Mouse (Mus musculus) cerebellum, adult 9-10 months (tissue): ENCODE results near the gene Cdip1.
"Not testable (repeated sequence)": the region's sequence is repeated elsewhere in the genome, so short reads cannot be mapped to it uniquely, and the experiment has no call there.

ENCODE experiments used
- DNase-seq: peaks from one replicate; pipeline ENCODE4 v3.0.0; 2022

Gene Cdip1

DNA sequence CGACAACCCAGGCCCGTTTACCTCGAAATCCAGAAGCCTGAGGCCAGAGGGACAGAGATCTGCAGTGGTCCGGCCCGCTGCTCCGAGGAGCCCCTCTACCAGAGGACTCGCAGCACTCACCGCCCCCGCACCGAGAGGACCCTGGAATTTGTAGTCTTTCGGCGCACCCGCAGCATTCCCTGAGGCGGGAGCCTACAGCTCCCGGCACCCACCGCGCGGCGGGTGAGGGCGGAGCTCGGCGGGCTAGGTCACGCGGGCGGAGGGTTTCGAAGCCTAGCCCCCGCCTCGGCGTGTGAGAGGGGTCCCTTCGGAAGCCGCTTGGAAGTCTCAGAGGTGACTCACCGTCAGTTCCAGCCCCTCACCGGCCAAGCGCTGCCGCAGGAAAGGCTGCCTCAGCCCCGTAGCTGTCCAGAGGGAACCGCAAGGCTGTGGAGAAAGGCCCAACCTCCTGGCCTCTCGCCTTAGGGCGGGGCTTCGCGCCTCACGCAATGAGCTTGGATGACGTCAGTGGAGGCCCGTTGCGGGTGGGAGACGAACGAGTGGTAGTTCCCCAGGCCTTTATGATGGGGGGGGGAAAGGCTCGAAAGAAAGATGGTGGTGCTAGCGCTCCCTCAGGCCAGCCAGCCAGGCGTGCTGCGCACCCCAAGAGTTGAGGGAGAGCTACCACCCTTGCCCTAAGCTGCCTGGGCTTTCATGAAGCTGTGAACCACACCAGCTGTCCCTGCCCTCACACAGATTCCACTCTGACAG is at the start of gene Cdip1:
Cdip1 (minus strand) TSS at position 483 of the 750 bp plus-strand sequence.
- DNase-seq: peak; percentile 98

DNA sequence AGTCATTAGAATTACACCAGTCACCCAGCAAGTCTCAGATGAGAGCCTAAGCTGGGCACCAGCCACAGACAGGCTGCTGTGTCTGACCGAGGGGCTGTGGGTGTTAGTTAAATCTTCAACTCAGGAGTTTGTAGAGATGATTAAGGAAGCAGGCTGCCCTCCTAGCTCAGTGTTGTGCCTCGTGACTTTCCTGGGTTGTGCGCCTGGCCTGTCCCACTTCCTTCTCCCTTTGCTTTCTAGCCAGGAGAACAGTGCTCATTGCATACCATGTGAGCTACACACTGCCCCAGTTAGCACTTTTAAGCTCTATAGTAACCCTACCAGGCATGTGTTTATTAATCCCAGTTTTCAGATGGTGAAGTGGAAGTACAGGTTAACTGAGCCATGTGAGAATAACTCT is 49.5 kb upstream of the Cdip1 start:
- DNase-seq: no peak

DNA sequence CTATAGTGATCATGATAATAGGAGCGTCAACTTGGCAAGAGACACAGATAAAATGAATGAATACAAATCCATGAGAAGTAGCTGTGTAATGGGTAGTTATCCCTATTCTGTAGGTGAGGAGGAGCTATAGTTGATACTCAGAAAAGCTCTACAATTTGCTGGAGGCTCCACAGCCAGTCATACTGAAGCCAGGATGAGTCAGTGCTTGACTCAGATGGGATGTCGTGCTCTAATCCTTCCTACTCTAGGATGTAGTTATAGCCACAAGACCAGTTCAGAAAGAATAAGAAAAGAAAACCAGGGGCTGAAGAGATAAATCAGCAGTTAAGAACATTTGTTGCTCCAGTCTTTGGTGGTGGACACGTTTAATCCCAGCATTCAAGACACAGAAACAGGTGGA is 47.5 kb upstream of the Cdip1 start:
- no peak for DNase-seq

DNA sequence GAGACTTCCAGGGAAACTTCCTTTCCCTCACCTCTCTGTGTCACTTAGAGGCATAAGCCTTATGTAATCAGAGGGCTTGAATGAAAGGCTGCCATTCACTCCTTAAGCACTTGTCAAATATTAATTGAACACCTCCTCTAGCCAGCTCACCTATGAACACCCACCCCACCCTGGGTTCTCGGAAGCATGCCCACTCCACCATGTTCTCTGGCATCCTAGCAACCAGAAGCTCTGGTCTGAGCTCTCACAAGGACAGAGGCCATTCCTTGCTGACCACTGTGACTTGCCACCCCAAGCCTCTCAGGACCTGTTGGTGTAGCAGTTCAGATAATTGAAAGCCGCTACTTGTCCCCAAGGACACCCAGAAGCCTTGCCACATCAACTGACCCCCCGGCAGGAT is 45.1 kb upstream of the Cdip1 start, which contains the start of gene 4930562C15Rik:
4930562C15Rik (plus strand) TSS at position 226 of the 400 bp plus-strand sequence.
- no peak for DNase-seq

DNA sequence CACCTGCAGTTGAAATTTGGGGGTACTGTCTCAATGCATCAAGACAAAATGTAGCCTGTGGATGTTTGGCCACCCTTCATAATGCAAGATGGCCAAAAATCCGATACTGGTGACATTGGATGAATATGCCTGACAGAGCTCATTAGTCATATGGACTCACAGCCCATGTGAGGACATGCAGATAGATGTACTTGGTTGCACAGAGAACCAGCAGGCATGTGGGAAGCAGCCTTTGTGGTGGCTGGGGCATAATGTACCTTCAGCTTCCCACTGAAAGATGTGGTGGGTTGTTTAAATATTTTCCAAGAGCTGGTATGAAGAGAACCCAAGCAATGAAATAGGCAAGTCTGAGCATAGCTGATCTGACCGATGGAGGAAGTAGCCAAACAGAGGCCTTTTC is 43.8 kb upstream of the Cdip1 start:
- no peak for DNase-seq

DNA sequence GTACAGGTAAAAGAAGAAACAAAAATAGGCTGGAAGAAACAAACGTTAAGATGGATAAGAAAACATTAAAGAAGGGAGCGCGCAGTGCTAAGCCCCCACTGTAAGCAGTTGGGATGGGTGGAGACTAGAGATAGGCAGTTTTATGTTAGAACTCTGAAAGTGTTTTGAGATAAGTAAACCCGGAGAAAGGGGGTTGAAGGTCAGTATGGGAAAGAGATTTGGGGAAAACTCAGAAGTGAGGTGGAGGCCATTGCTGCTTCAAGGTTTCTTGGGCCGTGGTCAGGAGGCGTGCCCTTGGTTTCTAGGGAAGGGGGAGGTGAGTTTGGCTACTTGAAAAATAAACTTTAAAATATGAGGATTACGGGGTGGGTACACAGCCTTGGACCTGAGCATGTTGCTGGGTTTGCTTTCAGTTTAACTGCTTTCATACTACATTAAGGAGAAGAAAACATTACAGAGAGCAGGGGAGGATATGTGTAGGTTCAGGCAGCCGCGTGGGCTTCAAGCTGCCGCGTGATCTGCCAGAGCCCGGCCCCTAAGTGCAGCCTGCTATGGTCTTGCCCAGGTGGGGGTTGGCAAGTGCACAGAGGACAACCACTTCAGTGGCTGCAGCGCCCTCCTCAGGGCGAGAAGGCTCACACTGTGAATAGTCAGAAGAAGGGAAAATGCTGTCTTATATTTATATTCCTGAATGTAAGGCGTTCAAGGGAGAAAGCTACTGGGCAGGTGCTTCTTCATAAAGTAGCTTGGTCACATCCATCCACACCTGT is 41.7 kb upstream of the Cdip1 start:
- DNase-seq: no peak

DNA sequence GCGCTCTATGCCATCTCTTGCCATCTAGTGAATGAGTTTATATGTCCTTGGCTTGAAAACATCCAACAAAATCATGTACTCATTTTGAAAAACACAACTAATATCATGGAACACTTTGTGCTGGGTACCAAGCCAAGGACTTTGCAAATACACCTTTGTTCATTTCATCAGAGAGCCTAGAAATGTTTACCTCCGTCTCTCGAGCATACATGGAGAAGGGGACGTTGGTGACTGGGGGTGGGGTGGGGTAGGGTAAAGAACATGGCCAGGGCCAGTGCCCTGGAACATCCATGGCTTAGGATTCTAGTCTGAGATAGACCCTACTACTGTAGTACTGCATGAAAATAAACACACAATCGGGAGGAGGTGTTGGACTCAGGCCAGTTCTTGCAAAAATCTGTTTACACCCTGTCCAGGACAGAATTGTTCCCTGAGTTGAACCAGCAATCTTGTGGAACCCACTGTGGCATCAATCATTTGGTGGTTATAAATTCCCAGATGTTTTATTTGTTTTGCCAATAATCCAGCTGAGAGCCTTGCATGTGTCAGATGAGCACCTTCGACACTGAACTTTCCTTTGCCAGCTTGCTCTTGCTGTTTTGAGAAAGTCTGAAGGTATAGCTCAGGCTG is 39.3 kb upstream of the Cdip1 start:
- DNase-seq: no peak

DNA sequence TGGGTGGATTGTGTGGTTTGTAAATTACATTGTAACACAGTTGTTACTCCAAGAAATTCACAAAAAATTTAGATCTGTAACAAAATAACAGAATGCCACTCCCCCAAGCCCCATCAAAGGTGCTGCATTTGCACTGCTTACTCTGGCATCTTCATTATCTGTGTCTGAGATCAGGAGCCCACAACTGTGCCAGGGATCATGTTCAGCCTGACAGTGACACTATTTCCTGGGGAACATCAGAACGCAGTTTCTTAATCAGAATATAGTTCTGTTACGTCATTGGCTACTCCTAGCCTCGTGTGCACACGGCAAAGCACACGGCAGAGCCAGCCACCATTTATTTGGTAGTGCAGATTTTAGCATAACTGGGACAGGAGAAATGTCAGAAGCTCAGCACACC is 37.5 kb upstream of the Cdip1 start:
- DNase-seq: no peak

DNA sequence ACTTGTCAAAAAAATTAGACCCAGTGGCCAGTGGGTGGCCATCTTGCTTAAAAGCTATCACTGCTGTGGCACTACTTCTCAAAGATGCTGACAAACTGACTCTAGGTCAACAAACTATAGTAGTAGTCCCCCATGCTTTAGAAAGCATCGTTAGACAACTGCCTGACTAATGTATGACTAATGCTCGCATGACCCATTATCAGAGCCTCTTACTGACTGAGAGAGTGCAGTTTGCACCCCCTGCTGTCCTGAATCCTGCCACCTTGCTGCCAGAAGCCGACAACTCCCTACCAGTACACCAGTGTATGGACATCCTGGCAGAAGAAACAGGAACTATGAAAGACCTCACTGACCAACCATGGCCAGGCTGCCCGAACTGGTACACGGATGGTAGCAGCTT is 34.4 kb upstream of the Cdip1 start:
- not testable (repeated sequence) for DNase-seq

DNA sequence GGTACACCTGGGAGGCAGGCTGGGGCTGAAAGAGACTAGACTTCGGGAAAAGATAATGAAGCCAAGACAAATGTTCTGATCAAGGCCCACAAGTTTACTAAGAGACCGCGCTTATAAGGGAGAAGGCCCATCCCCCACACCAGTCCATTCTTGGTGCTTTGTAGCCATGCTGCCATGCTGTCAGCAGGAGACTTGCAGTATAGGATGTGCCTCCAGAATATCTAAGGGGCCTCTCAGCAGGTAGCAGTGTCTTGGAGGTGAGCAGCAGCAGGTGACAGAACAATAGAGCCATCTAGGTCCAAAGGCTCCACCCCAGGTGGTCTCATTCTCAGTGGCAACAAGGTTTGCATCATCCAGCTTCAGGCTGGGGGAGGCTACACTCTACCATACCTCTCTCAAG is 28.3 kb upstream of the Cdip1 start:
- no peak for DNase-seq

DNA sequence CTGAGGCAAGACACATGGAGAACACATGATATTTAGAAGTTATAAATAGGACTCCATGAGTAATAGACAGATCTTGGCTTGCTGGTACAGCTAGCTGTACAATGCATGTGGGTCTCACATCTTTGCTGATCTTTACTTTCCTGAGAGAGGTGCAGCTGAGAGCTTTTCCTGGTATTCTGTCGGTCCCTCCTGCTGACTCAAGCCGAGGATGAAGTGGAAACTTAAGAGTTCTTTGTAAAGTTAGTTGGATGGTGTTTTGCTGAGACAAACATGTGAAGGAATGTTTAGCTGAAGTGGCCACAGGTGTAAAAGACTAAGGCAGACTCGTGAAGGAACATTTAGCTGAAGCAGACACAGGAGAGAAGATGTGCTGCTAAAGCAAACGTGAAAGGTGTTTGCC is 6.5 kb upstream of the Cdip1 start:
- DNase-seq: no peak

DNA sequence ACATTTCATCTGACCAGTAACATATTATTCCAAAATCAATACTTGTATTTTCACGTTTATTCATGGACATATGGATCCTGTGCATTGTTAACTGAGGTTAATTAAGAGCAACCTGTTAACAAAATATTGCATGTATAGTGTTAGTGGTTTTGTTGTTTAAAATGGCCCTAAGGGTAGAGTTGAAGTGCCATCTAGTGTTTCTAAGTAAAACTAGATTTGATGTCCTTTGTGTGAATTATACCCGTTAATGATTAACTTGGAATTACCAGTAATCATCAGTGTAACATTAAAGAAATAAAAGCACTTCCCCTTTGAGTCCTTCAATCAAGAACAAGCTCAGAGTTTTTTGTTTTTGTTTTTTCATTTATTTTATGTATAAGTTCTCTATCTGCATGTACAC is 1.2 kb upstream of the Cdip1 start:
- DNase-seq: peak; percentile 46

DNA sequence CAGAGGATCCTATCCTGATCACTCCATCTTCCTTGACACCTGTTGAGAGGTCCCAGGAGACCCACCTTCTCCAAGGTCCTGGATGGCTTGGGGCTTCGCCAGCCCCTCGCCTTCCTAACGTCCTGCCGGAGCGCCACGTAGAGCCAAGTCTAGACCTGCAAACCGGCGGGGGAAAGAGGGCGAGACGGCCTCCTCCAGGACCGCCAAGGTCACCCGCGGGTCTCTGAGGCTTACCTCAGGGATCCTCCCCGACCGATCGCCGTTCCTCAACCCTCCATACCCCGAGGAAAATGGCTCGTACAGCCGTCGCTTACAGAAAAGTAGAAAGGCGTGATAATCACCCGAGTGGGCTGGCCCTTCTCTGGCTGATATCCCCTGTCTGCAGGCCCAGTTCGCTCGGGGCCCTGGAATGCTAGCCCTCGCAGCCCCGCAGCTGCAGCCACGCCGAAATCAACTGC is 752 bp downstream of the Cdip1 start:
- peak; percentile 73 for DNase-seq

DNA sequence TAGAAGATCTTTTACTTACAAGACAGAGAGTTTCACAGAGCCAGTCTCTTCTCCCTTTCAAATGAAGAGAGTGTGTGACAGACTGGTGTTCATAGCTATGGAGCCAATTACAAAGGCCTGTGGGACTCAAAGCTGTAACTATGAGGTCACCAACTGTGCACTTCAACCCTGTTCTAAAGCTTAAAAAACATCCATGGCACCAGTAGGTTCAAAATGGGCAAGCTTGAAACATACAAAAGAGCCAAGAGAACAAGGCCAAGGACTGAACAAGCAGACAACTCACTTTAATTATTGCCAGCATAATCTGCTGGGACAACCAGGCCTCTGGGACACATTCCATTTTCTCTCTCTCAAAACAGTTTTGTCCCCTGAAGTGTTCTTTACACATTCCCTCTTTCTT is 1.9 kb downstream of the Cdip1 start:
- DNase-seq: peak; percentile 32

DNA sequence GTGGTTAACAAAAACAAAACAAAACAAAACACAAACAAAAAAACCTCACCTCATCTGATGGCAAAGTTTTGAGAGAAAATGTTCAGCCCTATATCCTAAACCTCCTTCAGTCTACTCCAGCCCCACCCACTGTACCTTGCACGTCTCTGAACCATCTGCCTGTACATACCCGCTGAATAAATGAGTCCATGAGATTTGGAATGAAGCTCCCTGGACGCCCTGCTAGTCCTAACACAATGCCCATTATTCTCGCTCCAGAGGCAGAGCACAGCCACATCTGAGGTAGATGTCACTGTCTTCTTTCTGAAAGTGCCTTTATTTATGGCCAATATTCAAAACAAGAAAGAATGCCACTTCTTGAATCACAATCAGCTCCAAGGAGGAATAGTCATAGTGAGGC is 4.4 kb downstream of the Cdip1 start:
- peak; percentile 24 for DNase-seq

DNA sequence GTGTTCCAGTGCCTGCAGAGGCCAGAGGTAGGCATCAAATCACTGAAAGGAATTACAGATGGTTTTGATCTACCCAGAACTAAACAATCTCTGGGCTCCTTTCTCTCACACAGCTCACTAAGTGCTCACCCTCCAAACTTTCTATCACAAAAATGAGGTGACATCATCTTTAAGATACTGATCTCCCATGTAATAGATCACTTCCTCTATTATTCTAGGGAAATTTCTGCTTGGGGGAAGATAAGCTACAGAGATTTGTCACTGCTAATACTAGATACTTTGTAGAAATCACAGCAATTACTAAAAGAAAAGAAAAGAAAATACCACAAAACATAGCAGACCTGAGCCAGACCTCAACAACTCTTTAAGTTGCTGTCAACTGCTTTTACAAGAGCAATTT is 7.6 kb downstream of the Cdip1 start:
- DNase-seq: no peak

DNA sequence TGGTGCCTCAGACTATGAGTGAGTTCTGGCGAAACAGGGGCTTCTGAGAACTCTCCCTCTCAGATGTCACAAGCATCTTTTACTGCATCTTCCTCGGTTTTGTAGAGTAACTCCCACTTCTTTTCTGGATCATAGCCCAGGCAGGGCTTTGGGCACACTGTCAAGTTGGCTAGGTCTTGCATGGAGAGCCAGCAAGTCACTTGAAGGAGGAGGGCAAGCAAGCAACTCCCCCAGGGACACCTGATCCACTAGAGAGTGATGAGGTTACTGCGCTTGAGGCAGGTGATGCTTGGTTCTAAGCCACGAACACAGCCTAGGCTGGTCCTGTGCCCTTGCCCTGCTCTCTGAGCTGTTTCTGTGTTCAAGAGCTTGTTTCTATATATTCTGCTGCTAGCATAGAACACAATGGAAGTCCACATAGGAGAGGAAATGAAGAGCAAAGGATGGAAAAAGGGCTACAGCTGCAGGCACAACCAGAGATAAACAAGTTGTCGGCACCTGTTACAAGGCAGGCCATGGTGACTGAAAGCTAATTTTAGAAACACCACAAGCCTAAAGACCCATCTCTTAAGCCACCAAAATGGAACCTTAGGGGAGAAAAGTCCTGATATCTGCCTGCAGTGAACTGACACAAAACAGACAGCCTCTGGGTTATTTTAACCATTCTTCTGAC is 8.4 kb downstream of the Cdip1 start:
- DNase-seq: peak; percentile 80

DNA sequence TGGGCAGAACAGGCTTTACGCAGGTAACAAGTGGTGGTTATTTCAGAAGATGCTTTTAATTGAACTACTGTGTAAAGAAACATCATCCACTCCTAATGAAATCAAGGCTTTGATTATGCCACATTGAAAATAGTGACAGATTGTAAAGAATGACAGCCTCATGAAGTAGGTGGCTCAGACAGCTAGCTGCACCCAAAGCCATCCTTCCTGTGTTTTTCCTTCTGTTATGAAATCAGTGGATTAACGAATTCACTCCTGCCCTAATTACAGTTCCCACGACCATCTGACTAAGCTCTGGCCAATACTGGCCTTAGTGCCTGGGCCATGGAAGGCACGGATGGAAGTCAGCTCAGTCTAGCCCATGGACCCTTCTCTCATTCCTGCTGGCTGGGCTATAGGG is 11.2 kb downstream of the Cdip1 start:
- DNase-seq: no peak

DNA sequence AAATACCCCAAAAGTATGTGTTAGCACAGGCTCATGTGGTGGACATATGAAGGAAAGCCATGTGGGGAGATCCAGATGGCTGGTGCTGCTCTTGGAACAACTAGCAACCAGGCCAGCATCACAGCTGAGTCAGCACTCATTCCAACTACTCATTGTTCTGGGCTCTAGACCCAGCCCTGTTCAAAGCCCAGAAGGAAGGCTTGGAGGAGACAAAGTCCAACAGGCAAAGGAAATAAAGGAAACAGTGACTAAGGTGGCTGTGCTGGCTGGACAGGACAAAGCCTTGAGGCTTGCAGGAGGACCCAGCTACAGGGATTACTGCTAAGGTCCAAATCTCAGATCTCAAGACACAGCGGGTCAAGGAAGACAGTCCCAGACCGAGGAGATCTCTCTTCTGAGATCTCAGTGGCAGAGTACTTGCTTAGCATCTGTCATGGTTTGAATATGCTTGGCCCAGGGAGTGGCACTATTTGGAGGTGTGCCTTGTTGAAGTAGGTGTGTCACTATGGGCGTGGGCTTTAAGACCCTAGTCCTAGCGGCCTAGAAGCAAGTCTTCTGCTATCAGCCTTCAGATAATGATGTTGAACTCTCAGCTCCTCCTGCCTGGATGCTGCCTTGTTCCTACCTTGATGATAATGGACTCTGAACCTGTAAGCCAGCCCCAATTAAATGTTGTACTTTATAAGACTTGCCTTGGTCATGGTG is 12.0 kb downstream of the Cdip1 start:
- DNase-seq: peak; percentile 58

DNA sequence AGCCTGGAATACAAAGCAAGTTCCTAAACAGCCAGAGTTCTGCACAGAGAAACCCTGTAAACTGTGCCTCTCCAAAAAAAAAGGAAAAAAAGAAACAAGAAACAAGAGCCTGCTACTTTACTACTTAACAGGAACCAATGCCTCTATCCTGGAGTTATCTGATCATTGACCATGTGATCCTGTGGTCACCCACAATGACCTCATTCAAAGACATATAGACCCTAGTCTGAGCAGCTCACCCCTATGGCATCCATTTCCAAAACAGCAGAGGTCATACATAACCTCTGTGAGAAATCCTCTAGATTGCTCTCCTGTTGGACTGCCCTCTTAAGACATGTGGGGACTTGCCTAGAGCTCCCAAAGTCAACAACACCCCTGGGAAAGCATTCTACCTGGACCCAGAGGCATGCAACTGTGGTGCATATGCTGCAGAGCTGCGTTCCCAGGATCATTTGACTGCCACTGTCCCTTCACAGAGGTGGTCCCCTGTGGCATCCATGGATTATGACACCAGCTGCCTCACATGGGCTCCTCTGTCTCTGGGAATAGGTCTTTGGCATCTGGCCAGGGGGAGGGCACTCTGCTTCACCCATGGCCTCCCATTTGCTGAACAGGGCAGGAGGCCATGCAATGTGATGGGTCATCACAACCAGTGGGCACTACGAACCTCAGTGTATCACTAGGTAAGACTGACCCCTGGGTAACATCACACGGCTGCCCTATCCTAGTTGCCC is 12.8 kb downstream of the Cdip1 start:
- no peak for DNase-seq

DNA sequence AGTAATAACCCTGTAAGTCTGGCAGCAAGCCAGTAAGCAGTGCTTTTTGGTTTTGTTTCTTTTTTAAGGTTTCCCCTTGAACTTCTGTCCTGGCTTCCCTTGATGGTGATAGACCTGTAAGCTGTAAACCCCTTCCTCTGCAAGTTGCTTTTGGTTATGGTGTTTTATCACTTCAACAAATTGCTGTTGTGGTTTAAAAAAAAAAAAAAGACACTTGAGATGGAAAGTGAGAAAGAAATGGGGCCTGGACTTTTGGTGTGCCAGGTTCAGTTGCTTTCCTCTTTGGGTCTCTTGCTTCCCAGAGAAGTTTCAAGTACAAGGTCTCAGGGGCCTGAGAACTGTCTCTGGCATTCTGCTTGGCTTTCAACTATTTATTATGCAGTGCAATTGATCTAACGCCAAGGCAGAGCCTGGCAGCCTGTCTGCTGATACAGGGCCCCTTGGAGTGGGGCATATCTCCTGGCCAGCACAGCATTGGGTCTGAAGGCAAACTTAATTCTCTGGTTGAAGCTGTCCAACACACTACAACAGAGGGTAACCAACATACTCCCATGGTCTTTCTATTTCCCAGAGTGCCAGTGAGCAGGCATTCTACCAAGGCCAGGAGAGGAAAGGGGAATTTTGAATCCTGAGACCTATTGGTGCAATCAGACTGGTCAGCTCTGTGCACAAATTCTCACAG is 16.7 kb downstream of the Cdip1 start:
- no peak for DNase-seq
